Mouse (Mus musculus) intestine, postnatal 0 days (tissue): ENCODE results near the gene AU022751. TPM values are rescaled to one million over a fixed set of nuclear protein-coding genes. Genes with fewer than 3 reads are reported as not detected.
"Not testable (repeated sequence)": the region's sequence is repeated elsewhere in the genome, so short reads cannot be mapped to it uniquely, and the experiment has no call there.

Experiments
- ATAC-seq: fragments of 200-750 bp; cut with Nextera tagmentation; 2 replicates; pipeline ENCODE4 v1.8.0; 2017; ENCODE audit warnings: mild to moderate bottlenecking, moderate TSS enrichment, moderate library complexity
- H3K27ac ChIP-seq: fragments of 300-500 bp; sonication (generic); 2 replicates; pipeline ENCODE4 v1.5.1; 2014; ENCODE audit warnings: mild to moderate bottlenecking, low read depth, low read length, moderate library complexity
- H3K27me3 ChIP-seq: fragments of 300-500 bp; sonication (generic); replicated peaks from 2 replicates; pipeline ENCODE4 v1.6.1; 2014; ENCODE audit warnings: low read length, mixed read lengths; ENCODE audit not compliant: control insufficient read depth, insufficient read depth
- H3K36me3 ChIP-seq: fragments of 300-500 bp; sonication (generic); 2 replicates; pipeline ENCODE4 v1.6.1; 2014; ENCODE audit warnings: mild to moderate bottlenecking, moderate library complexity; ENCODE audit not compliant: control insufficient read depth, insufficient read depth
- H3K4me1 ChIP-seq: fragments of 300-500 bp; sonication (generic); replicated peaks from 2 replicates; pipeline ENCODE4 v1.6.1; 2014; ENCODE audit warnings: antibody characterized with exemption, low read length, mixed read lengths; ENCODE audit not compliant: control insufficient read depth, insufficient read depth
- H3K4me2 ChIP-seq: fragments of 300-500 bp; sonication (generic); replicated peaks from 2 replicates; pipeline ENCODE4 v1.6.1; 2014; ENCODE audit warnings: low read depth, mild to moderate bottlenecking, moderate library complexity
- H3K4me3 ChIP-seq: fragments of 300-500 bp; sonication (generic); 2 replicates; pipeline ENCODE4 v1.5.1; 2014; ENCODE audit warnings: low read depth, low read length
- H3K9ac ChIP-seq: fragments of 300-500 bp; sonication (generic); 2 replicates; pipeline ENCODE4 v1.6.1; 2014; ENCODE audit warnings: mild to moderate bottlenecking, low read depth, low read length
- H3K9me3 ChIP-seq: fragments of 300-500 bp; sonication (generic); 2 replicates; pipeline ENCODE4 v1.6.1; 2016; ENCODE audit warnings: mixed run types; ENCODE audit not compliant: control insufficient read depth
- CTCF ChIP-seq: sonication (generic); IDR thresholded peaks from 2 replicates; pipeline ENCODE4 v1.5.1; 2016; ENCODE audit warnings: low read depth, mild to moderate bottlenecking, control low read depth, antibody characterized with exemption, moderate library complexity
- WGBS: fragments of 180-500 bp; shearing (Covaris S2); extraction: QIAGEN DNeasy Blood & Tissue Kit; methylation state at CpG from one replicate; pipeline ENCODE4 v1.1.7; 2014; 5-methylcytosine and 5-hydroxymethylcytosine counted together
- microRNA-seq: library from miRNA; unstranded; fragments of <30 nt; microRNA quantifications from one replicate; pipeline ENCODE4, GENCODE M21; 2016
- polyA plus RNA-seq: library from polyadenylated mRNA; unstranded; fragments of >200 nt; fragmentation: Nextera tagmentation; extraction: Ambion mirVana; gene quantifications from 2 replicates; pipeline ENCODE4 v1.2.1, GENCODE M21; 2015

The AU022751 gene
- not detected in 2 replicates for polyA plus RNA-seq

GRCm38 (mm10) chrX:6082954-6083680 lies at the start of gene AU022751:
Gene AU022751, minus strand, starts transcription at chrX:6083419.
- Histone ChIP-seq H3K4me2 (no peak within 1 kb of the TSS), H3K4me3 (no peak within 1 kb of the TSS), H3K27me3 (no peaks in the 10 kb centered on the region), H3K36me3 (no peaks in the 10 kb centered on the region), H3K9me3 (no peaks in the 10 kb centered on the region), H3K27ac (no peak within 1 kb of the TSS), H3K9ac (no peak within 1 kb of the TSS), H3K4me1 (no peaks in the 10 kb centered on the region)
- no peak for TF ChIP-seq CTCF
- ATAC-seq = no peak
- 89% methylated on average over 37 of the region's 39 CpGs for WGBS

GRCm38 (mm10) chrX:6091996-6092757 lies 9.0 kb upstream of the AU022751 start:
- H3K27me3 ChIP-seq = no peaks in the 10 kb centered on the region
- no peaks in the 10 kb centered on the region for H3K4me1 ChIP-seq
- no peak overlapping the region for H3K27ac ChIP-seq
- H3K4me2 ChIP-seq = peak overlapping the region; percentile 56
- H3K9me3 ChIP-seq = no peaks in the 10 kb centered on the region
- peak overlapping the region; percentile 16; the same call in 1 of the 2 replicates for H3K4me3 ChIP-seq
- ATAC-seq = no peak
- 13% methylated on average over 30 of the region's 30 CpGs for WGBS
- TF ChIP-seq CTCF = peak; percentile 43
- no peaks in the 10 kb centered on the region for H3K36me3 ChIP-seq
- no peak overlapping the region for H3K9ac ChIP-seq

GRCm38 (mm10) chrX:6091547-6091946 lies 8.3 kb upstream of the AU022751 start:
- 24% methylated on average over 12 of the region's 12 CpGs for WGBS
- Histone ChIP-seq H3K27ac (no peak overlapping the region), H3K4me1 (no peaks in the 10 kb centered on the region), H3K9ac (no peak overlapping the region), H3K4me3 (no peak overlapping the region), H3K4me2 (peak overlapping the region; percentile 56), H3K36me3 (no peaks in the 10 kb centered on the region), H3K9me3 (no peaks in the 10 kb centered on the region), H3K27me3 (no peaks in the 10 kb centered on the region)
- TF ChIP-seq CTCF = no peak
- no peak for ATAC-seq

- H3K4me1 ChIP-seq = no peaks in the 10 kb centered on the region
- no peaks in the 10 kb centered on the region for H3K9me3 ChIP-seq
- H3K27ac ChIP-seq = no peak overlapping the region
- WGBS = 60% methylated on average over 1 of the region's 1 CpGs
- H3K36me3 ChIP-seq = no peaks in the 10 kb centered on the region
- no peak overlapping the region for H3K4me3 ChIP-seq
- no peak overlapping the region for H3K9ac ChIP-seq
- H3K4me2 ChIP-seq = no peak overlapping the region
- H3K27me3 ChIP-seq = no peaks in the 10 kb centered on the region
- ATAC-seq = no peak
- no peak for TF ChIP-seq CTCF
Observed at GRCm38 (mm10) chrX:6061563-6061962, 21.7 kb downstream of the AU022751 start.

GRCm38 (mm10) chrX:6047936-6048614 lies 35.1 kb downstream of the AU022751 start:
- H3K4me1 ChIP-seq, H3K4me3 ChIP-seq, H3K9ac ChIP-seq, H3K27me3 ChIP-seq, H3K27ac ChIP-seq, H3K9me3 ChIP-seq, H3K36me3 ChIP-seq: not testable (repeated sequence)
- H3K4me2 ChIP-seq = peak overlapping the region; percentile 47
- ATAC-seq = peak; percentile 43
- WGBS = 17% methylated on average over 5 of the region's 60 CpGs

- H3K9me3 ChIP-seq, H3K27ac ChIP-seq, H3K4me3 ChIP-seq, H3K36me3 ChIP-seq, H3K4me1 ChIP-seq, H3K9ac ChIP-seq, H3K27me3 ChIP-seq: not testable (repeated sequence)
- peak; percentile 81 for ATAC-seq
- no CpG with 5 or more reads among the region's 121 CpGs for WGBS
- peak within 1 kb of the TSS; percentile 47 for H3K4me2 ChIP-seq
Observed at GRCm38 (mm10) chrX:6047066-6047935, 35.9 kb downstream of the AU022751 start, which contains the start of gene Nudt11. Gene Nudt11, plus strand, starts transcription at chrX:6047453.

Small RNAs within 50 kb of the gene (microRNA-seq; reads per million reads assigned to microRNA genes)
- gene Gm27360 = not detected

Other genes starting within 250 kb of the AU022751 start
- gene Nudt11, start 36.0 kb downstream of the AU022751 start, polyA plus RNA-seq = 0.88 and 1.2 TPM in 2 replicates
- 1.5 and 1.8 TPM in 2 replicates for gene Nudt10, start 89.6 kb upstream of the AU022751 start, polyA plus RNA-seq
- 0.04 TPM in 1 of 2 replicates, not detected in the other for gene Bmp15, start 237.3 kb upstream of the AU022751 start, polyA plus RNA-seq